Mouse (Mus musculus): ENCODE measurements around the gene Larp4. TPM values are rescaled to one million over a fixed set of nuclear protein-coding genes. Genes with fewer than 3 reads are reported as not detected.

The Larp4 gene
- polyA plus RNA-seq, 1 experiment: 23.3 TPM

DNA sequence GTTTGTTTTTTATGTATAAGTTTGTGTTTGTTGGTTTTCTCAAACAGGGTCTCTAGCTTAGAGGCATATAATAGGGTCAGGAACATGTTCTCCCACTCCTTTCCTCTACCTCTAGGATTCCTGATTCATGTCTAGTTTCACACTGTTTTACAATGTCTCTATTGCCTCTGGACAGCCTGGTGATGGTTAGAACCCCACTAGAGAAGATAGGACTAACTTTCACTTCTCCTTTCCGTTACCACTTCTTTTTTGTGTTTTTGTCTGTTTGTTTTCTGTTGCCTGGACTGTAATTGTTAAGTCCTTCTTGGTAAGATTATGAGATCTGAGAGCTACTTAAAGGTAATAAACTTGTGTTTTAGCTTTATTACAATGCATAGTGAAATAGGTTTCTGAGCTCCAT lies 29.5 kb downstream of the Larp4 start:
- no peak for DNase-seq (ENCODE audit: extremely low spot score in 1 of 2, low spot score in 1 of 2)

- DNase-seq (ENCODE audit: extremely low spot score in 1 of 2, low spot score in 1 of 2): no peak
Measured at GRCm38 (mm10) chr15:100004677-100005273, 34.9 kb downstream of the Larp4 start.

DNA sequence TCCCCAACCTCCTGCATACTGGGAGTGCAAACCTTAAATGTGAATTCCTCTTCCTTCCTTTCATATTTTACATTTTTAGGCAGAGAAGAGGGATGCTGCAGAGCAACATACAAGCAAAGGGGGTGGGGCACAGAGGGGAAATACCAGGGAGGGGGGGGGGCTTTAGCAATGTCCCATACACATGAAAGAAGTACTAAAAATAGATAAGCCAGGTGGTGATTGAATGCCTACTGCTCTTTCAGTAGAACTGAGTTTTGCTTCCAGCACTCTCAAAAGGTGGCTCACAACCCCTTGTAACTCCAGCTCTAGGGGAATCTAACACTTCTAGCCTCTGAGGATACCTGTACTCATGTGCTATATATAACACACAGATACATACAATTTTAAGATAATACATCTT lies 36.3 kb downstream of the Larp4 start:
- DNase-seq (ENCODE audit: extremely low spot score in 1 of 2, low spot score in 1 of 2): no peak

DNA sequence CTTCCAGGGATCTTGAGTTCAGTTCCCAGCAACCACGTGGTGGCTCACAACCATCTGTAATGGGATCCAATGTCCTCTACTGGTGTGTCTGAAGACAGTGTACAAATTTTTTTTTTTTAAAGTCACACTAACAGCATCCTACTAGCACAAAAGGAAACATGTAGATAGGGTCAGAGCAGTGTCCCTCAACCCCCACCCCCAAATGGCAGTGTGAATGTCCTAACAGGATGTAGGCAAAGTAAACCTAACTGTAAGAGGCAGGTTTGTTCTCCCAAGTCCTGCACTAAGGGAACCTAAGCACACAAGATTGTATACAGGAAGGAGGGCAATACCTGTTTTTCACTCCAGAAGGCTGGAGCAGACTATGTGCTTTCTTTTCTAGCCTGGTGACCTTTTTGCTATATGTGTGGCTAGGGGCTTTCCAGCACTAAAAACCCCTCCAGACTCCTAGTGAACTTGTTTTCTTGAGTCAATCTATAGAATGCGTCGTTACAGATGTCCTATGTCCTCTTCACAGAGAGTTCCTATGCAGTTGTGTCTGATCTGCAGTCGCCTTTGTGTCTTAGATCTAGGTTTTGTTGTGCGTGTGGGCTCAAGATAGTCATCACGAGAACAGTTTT lies 48.5 kb downstream of the Larp4 start:
- no peak for DNase-seq (ENCODE audit: extremely low spot score in 1 of 2, low spot score in 1 of 2)

DNA sequence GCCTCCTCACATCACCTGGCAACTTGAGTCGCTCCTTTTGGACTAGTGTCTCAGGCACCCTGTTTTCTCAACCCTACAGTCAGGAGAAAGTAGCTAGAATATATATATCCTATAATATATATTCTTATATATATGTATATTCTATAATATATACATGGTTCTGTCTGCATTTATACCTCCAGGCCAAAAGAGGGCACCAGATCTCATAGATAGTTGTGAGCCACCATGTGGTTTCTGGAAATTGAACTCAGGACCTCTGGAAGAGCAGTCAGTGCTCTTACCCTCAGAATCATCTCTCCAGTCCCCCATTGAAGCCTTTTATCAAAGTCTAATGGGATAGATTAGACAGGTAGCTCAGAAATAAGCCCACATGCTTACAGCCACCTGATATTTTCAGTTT lies 51.3 kb downstream of the Larp4 start:
- no peak for DNase-seq (ENCODE audit: extremely low spot score in 1 of 2, low spot score in 1 of 2)

- DNase-seq (ENCODE audit: extremely low spot score in 1 of 2, low spot score in 1 of 2): peak in 1 of 2 experiments; percentile 70
Measured at GRCm38 (mm10) chr15:100022923-100023322, 53.1 kb downstream of the Larp4 start.

DNA sequence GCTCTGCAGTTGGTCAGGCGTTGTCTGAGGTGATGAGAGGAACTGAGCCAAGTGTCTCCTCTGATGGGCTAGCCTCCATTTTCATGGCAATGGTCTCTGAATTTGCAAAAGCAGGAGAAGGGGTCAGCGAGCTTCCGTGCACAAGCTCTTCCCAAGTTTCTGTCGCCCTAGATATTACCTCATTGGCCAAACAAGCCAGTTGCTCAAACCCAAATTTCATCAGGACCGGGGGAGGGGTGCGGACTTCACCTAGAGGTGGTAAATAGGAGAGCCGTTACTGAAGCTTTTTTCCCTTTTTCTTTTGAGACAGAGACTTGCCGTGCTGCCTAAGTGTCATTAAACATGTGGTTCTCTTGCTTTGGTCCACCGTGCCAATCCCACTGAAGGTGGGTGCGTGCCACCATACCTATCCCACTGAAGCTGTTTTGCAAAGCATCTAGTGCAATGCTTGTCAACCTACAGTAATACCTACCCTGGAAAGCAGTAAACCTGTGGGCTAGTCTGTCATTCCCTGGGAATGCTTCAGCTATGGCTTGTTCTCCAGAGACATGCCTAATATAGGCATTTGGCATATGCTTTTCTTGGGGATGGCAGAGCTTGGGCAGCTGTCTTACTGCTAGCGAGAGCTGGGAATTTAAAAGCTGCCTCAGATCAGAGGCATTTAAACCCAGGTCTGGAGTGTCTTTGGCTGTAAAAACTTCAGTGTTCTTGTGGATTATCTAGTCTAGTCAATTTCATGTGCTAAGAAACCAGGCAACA lies 55.4 kb downstream of the Larp4 start:
- peak in 1 of 2 experiments; percentile 47 for DNase-seq (ENCODE audit: extremely low spot score in 1 of 2, low spot score in 1 of 2)

DNA sequence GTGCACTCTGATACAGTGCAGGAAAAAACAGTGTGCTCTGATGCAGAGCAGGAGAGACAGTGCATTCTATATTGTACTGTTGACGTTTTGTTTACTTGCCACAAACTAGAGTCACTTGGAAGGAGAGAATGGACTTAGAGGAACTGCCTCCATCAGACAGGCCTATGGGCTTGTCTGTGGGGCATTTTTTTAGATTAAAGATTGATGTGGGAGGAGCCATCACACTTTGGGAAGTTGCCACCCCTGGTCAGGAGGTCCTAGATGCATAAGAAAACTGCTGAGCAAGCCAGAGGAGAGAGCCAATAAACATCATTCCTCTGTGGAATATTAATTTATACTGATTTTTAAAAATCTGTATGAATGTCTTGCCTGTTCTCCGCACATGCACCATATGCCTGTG lies 58.3 kb downstream of the Larp4 start:
- no peak for DNase-seq (ENCODE audit: extremely low spot score in 1 of 2, low spot score in 1 of 2)

GRCm38 (mm10) chr15:100029497-100029896 lies 59.6 kb downstream of the Larp4 start:
- peak in 1 of 2 experiments; percentile 58 for DNase-seq (ENCODE audit: extremely low spot score in 1 of 2, low spot score in 1 of 2)

- DNase-seq (ENCODE audit: extremely low spot score in 1 of 2, low spot score in 1 of 2): peak; percentile 46 to 65
Measured at GRCm38 (mm10) chr15:100029900-100030299, 60.0 kb downstream of the Larp4 start.

GRCm38 (mm10) chr15:100032546-100032945 lies 62.7 kb downstream of the Larp4 start:
- DNase-seq (ENCODE audit: extremely low spot score in 1 of 2, low spot score in 1 of 2): no peak

GRCm38 (mm10) chr15:100038470-100038971 lies 68.7 kb downstream of the Larp4 start, which contains the start of gene Dip2b:
Dip2b (plus strand) TSS chr15:100038664.
- peak; percentile 82 to 98 for DNase-seq (ENCODE audit: extremely low spot score in 1 of 2, low spot score in 1 of 2)

DNA sequence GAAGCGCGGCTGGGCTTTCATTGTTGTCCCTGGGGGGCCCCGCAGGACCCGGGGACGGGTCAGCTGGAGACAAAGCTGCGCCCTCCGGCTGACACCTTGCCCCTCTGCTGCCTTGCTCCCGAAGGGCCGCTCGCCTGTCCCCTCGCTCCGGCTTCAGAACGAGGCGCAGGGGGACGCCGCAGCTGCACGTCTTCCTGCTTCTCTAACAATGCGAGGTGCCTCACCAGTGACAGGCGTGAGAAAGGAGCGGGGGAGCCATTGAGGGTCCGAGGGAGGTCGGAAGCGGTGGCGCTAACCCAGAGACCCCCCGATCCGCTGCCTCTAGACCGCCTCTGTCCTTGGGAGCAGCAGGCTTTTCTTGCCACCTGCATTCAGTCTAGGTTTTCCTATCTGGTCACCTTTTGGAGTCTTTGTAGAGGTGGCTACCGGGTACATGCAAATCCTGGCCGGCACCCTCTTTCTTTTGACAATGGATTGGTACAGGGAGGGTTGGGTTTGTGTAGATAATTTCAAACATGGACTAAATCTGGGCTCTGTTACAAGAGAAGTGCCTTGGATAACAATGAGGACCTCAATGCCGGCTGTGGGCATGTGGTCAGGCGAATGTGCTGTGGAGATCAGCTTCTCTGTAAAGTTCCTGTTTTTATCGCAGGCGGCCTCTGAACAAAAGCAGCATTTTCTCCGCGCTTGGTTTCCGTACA lies 69.3 kb downstream of the Larp4 start:
- DNase-seq (ENCODE audit: extremely low spot score in 1 of 2, low spot score in 1 of 2): peak in 1 of 2 experiments; percentile 45

GRCm38 (mm10) chr15:100040541-100041266 lies 70.8 kb downstream of the Larp4 start:
- no peak for DNase-seq (ENCODE audit: extremely low spot score in 1 of 2, low spot score in 1 of 2)

- no peak for DNase-seq (ENCODE audit: extremely low spot score in 1 of 2, low spot score in 1 of 2)
Measured at GRCm38 (mm10) chr15:100041267-100042047, 71.6 kb downstream of the Larp4 start.

- DNase-seq (ENCODE audit: extremely low spot score in 1 of 2, low spot score in 1 of 2): no peak
Measured at GRCm38 (mm10) chr15:100042048-100042400, 72.2 kb downstream of the Larp4 start.

DNA sequence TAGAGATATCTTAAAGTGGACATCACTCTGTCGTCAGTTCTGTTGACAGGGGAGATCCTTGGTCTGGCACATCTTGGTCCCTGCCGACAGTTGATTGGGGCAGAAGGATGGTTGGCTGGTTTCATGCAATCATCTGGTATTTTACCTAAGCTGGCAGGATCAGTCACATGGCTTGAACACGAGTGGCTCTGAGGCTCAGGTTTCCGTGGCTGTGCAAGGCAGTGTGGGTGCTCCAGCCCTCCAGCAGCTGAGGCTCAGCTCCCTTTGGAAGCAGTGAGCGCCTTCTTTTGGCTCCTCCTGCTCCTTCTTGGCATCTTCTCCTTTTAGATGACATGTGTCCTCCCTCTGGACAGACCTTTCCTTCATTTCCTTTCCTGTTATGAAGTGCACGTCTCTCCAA lies 75.7 kb downstream of the Larp4 start:
- DNase-seq (ENCODE audit: extremely low spot score in 1 of 2, low spot score in 1 of 2): no peak

DNA sequence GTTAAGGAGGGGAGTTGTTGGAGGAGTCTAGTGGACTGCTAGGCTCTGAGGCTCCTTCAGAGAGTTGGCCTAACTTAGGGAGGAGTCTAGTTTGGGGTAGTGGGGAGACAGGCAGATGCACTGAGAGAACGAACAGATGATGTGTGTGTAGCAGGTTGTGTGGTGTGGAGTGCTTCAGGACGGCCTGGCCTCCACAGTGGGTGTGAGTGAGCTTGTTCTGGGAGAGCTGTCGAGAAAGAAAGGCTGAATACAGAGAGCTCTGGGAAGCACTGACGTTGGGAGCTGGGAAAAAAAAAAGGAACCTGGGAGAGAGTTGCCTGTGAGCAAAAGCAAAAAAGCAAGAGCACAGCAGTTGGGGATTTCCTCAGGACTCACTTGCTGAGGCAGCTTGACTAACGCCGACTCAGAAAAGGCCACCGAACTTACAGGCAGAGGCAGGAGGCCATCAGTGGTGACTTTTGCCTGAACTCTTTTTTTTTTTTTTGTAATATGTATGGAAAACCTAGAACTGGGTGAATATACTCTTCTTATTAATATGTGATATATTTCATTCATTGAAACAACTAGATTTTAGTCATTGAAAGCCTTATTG lies 79.7 kb downstream of the Larp4 start:
- peak in 1 of 2 experiments; percentile 50 for DNase-seq (ENCODE audit: extremely low spot score in 1 of 2, low spot score in 1 of 2)

DNA sequence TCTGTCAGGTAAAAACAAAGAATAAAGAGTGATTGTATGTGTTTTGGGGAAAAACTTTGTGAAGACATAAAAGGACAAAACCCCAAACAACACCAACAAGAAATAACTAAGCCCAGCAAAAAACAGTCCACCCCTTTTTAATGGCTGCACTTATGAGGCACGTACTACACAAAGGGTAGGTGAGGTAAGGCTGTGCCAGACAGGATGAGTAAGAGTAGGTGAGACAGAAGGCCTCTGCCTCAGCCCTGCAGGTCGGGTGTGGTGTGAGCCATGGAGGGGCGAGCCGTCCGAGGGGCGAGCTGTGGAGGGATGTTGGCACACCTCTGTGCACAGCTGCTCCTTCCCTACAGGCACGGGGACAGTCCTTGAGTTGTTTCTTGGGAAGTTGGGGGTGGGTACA lies 81.1 kb downstream of the Larp4 start:
- no peak for DNase-seq (ENCODE audit: extremely low spot score in 1 of 2, low spot score in 1 of 2)

Data from frontal cortex, adult 2 months (tissue).